Mouse (Mus musculus): ENCODE data around the gene Rab3ip.

Rab3ip gene

DNA sequence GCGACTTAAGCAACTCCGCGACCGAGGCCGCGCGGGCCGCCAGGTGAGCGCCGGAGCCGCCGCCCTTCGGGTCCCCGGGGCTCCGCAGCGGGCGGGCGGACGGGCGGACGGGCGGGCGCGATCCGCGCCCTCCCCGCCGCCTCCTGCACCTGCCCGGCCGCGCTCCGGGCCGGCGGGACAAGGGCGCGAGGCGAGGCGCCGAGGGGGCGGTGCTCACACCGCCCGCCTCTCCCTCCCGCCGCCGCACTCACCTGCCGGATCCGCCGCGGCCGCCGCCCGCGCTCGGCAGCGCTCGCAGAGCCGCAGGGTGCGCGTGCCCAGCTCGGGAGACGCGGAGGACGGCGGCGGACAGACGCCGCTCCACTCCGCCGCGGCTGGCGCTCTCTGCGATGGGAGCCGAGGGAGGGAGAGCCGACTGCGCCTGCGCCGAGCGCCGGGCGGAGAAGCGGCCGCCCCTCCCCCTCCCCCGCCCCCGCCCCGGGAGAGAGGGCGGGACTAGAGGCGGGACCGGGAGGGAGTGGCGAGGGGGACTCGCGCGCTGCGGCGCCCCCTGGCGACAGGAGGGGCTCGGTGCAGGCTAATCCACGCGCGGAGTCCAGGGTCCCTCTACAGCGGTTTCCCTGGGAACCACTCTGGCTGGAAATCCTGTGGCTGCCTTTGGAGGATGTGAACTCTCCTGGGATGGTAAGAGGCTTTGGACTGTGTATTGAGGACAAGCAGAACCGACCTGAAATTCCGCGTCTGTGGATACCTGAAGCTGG lies at the start of gene Rab3ip:
TSS of gene Rab3ip (minus strand) at position 761 of the 761 bp plus-strand sequence.
- DNase-seq (ENCODE audit: low read depth, low spot score) = peak; percentile 52

DNA sequence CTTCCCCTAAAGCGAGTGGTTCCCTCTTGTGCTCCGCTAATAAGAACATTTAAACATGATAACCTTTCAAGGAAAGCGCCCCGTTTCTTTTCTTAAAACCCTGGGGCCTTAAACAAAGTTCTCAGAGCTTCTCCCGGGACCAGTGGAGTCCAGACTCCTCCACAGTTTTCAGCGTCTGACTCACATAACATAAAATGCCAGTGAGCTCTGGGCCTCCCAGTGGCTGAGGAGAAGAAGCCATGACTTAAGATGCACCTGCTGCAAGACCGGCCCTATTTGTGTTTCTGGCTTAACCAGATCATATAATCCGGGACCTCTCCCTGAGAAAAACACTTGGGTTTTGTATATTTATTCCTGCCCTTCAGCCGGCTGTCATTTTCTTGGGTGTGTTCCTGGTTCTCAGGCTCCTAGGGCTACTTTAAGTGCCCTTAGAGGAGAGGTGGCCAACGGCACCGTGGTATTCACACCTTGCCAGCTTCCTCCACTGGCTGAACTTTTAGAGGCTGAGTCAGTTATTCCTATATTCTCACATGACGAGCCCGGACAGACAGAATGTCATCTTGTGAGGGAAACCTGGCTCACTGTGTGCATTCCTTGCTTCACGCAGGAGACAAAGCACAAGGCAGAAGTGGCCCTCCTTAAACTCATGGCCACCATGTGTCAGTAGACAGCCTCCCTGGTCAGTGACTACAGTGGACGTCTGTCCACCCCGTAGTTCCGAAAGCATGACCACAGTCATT lies 48.3 kb upstream of the Rab3ip start:
- DNase-seq (ENCODE audit: low read depth, low spot score) = no peak

DNA sequence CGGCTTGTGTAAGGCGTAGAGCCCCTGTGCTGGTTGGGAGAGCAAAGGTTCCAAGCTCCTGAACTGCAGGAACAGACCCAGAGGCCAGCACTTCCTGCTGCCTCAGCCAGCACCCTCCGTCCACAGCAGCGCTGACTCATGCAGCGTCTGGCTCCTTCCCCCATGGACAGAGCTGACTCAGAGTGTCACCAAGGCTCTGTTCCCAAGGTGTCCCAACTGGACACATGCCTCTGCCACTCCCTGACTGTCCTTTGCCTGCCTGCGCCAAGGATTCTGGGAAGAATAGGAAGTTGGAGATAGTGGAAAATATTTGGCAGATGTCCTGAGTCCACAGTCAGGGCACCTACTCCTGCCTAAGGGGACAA lies 45.6 kb upstream of the Rab3ip start:
- no peak for DNase-seq (ENCODE audit: low read depth, low spot score)

DNA sequence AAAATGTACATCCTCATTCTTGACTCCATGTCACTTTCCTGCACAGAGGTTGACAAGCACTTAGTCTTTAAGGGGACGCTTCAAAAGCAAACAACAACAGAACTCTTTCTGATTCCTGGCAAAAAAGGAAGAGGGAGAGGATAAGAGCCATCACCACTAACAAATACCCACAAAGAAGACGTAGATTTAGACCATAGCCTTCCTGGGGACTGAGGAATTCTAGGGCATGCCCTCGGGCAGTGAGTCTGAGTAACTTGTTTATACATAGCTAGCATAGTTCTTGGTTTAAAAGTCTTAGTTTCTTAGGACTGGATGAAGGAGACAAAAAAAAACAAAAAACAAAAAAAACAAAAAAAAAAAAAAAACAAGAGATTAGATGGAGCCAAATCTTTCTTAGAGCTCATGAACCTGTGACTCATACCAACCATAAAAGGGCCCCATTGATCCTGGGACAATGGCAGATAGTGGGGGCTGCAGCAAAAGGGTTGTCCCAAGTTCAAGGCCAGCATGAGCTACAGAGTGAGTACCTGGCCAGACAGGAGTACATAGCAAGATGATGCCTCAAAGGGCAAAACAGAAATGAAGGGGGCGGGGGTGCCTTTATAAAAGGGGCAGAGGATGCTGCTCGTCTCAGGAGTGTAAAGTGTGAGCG lies 45.1 kb upstream of the Rab3ip start:
- DNase-seq (ENCODE audit: low read depth, low spot score) = no peak

DNA sequence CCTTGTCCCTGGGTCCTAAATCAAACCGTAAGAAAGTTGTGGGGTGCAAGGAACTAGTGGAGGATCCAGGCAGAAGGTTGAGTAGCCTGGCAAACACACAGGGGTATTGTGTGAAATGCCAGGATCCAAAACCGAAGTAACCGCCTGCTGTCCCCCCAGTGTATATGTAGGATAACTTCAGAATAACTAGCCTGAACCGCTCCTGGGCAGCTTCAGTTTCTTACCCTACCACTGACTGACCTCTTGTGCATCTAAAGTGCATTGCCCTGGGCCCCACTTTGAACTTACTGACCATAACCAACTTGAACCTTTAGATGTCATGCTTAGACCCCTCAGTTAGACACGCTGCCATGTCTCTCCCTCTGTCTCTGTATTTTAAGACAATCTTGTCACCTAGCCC lies 44.6 kb upstream of the Rab3ip start:
- DNase-seq (ENCODE audit: low read depth, low spot score) = no peak

DNA sequence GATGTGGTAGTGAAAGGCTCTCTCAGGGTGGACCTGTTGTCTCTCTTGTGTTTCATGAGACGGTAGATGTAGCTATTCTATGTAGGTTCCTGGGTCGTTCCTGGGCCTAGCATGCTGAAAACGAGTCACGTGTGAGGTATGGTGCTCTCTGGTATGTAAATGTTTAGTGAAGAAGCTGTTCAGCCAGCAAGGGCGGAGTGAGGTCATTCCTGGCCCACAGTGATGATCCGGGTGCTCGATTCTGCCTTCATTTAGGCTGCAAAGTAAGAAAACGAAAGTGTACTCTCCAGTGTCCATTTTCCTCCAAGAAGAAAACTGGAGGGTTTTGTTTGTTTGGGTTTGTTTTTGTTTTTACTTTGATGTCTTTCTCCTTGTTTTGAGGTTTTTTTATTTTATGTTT lies 43.4 kb upstream of the Rab3ip start:
- DNase-seq (ENCODE audit: low read depth, low spot score) = no peak

DNA sequence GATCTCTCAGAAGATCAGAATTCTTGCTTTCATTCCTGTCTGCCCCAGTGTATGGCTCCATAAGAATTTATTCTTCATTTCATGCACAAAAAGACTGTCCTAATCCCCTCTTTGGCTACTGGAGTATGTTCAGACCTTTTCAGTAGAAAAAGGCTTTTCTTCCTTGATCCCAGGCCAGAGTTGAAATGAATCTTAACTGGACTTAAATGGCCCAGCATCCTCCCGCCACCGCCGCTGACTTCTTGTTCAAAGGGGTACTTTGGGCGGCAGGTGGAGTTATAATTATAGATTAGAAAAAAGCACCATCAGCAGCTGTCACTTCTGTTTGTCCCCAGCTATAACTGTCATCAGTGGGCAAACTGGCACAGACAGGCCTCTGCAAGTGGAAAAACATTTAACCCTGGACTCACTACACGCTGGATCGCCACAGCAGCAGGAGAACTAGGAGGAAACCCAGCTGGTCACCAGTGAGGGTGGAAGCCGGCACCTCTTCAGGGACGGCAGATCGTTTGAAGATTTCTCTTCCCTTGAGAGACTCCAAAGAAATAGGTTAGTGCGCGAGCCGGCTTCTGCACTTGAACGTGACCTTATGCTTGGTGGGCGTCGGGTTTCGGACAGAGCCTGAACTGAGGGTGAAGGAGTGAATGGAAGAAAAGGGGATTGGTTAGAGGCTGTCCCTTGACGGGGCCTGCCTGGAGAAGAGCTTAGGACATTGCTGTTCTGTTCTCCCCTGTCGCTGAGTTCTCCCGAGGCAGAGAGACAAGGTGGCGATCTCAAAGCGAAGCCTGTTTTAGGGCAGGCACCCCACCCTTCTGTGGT lies 35.9 kb upstream of the Rab3ip start, which contains the start of gene Best3:
TSS of gene Best3 (plus strand) at position 51 of the 819 bp plus-strand sequence.
- DNase-seq (ENCODE audit: low read depth, low spot score) = no peak

DNA sequence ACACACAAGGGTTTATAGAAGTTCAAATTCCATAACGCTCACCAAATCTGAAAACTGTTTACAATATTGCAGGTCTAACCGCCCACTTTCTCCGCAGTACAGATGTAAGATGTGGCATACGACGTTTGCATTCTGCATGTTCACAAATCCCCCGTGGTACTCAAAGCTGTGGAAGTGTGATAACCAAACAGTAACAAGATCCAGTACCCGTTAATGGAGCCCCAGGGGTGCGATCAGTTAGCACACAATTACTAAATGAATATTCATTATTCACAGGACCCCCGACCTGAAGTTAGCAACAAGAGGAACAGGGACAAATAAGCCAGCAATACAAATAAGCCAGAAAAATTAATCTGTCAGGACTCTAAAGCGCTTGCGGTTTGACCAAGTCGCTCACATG lies 34.3 kb upstream of the Rab3ip start:
- no peak for DNase-seq (ENCODE audit: low read depth, low spot score)

DNA sequence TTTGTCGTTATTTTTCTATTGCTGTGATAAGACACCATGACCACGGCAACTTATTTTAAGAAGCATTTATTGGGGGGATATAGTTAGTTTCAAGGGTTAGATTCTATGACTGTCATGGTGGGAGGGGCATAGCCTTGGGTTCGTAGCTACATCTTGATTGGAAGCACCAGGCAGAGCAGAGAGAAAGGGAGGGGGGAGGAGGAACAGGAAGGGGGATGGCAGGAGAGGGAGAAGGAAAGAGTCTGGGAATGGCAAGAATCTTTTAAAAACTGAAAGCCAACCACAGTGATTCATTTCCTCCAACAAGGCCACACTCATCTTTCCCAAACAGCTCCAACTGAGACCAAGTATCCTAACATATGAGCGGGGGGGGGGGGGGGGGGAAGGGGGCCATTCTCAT lies 32.0 kb upstream of the Rab3ip start:
- DNase-seq (ENCODE audit: low read depth, low spot score) = no peak

DNA sequence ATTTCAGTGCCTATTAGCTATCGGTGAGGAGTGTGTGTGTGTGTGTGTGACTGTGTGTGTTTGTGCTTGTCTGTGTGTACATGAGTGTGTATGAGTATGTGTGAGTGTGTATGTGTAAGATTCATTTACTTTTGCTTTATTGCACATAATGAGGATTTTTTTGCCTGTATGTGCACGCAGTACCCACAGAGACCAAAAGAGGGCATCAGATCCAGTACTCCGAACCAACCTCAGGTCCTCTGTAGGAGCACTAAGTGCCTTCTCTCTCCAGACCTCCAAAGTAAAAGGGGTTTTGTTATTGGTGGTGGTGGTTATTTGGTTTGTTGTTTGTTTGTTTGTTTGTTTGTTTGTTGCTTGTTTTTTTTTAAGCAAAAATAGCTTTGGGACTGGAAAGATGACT lies 30.3 kb upstream of the Rab3ip start:
- no peak for DNase-seq (ENCODE audit: low read depth, low spot score)

DNA sequence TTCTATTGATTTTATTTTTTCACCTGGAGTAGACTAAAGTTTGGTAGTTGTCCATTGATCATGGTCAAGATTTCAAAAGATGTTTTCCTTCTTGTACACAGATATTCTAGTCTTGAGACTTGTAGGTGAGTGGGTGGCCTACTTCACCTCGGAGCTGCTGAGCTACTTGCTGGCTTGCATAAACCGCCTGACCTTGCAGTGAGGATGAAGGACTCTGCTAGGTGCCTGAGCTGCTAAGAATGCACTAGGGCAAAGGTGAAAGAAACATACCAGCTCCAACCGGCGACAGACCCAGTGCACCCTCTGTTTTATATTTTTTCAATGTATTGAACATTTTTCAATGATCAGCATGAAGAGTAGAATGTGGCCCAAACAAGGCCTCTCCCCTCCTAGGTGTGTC lies 29.7 kb upstream of the Rab3ip start:
- DNase-seq (ENCODE audit: low read depth, low spot score) = no peak

DNA sequence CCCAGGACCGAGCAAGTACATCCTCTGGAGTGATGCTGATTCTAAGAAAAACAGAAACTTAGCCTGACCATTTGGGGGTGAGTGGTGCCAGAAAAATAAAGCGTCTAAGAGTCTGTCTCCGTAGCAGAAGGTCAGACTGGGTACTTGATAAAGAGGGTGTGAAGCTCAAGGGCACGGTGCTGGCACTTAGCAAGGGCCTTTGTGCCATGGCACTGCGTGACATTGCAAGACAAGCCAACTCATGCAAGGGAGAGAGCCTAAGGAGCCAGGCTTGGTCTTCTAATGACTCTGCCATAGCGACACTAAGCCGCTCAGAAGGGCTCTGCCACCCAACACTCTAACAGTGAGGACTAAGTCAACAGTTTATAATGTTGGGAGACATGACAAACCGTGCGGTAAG lies 28.3 kb upstream of the Rab3ip start:
- DNase-seq (ENCODE audit: low read depth, low spot score) = no peak

DNA sequence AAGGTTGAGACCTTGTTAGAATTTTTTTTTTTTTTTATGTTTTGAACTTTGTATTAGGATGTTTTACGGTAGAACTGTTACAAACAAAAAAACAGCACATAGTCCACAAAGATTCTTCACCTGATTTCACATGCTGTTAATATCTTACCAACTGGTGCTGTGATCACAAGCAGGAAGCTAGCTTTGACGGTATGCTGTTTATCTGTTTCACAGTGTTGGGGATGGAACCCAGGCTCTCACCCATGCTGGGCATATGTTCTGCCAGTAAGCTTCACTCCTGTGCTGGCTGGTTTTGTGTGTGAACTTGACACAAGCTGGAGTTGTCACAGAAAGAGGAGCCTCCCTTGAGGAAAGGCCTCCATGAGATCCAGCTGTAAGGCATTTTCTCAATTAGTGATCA lies 27.3 kb upstream of the Rab3ip start:
- DNase-seq (ENCODE audit: low read depth, low spot score) = no peak

DNA sequence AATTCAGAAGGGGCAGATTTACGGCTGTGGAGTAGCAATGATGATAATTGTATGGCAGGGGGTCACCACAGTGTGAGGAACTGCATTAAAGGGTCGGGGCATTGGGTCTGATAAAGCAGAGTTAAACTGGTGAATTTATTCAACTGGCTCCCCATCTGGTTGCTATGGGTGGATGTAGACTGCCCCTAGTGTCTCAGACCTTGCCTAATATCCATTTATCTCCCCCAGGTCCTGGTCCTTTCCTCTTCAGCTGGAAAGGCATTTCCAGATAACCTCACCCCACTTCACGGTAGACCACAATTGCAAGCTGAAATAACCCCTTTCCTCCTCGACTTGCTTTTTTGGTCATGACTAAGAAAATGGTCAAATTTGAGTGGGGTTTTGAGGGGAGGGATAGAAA lies 26.9 kb upstream of the Rab3ip start:
- no peak for DNase-seq (ENCODE audit: low read depth, low spot score)

DNA sequence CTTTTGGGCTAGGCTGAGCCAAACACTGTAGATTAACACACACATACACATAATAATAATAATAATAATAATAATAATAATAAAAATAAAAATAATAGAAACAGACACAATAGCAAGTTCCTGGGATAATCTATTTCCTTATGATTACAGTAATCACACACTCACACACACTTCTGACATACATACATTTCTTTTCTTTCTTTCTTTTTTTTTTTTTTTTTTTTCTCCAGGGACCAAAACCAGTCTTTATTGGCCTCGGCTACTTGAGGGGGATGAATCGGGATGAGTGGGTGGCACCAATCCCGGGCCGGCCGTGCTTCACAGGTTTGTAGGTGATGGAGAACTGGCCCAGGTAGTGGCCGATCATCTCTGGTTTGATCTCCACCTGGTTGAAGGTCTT lies 21.9 kb upstream of the Rab3ip start, which contains the start of gene Gm10271:
TSS of gene Gm10271 (minus strand) at position 101 of the 400 bp plus-strand sequence.
- no peak for DNase-seq (ENCODE audit: low read depth, low spot score)

DNA sequence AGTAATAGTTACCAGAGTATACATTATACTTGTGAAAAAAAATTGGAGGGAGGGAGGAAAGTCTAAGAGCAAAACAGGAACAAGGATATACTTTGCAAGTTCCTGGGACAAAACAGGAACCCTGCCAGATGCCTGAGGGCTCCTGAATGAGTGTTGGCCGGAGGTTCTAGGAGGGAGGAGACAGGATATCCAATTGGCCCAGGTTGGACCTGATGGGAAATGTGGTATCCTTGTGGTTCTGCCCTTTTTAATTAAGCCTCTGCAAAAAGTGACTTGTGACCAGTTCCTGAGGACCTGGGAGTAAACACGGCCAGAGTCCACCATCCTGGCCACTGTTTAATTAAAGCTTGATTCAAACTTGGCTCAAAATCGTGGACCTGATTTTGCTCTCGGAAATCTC lies 18.2 kb upstream of the Rab3ip start:
- DNase-seq (ENCODE audit: low read depth, low spot score) = no peak

DNA sequence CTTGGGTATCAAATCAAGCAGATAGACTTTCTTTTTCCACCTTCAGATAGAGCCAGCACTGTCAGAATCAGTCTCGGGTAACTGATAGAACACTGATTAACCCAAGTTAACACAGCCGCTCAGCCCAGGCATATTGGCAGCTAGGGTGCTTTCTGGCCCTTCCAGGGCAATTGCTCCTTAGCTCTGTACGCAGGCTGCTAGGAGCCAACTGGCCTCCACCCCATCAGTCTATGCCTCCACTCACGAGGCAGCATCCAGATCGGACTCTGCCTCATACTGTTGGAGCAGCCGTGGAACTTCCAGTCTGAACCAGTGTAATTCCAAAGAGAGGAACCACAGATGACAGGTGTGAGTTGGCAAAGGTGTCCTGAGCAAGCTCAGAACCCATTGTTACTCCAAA lies 15.5 kb upstream of the Rab3ip start:
- no peak for DNase-seq (ENCODE audit: low read depth, low spot score)

DNA sequence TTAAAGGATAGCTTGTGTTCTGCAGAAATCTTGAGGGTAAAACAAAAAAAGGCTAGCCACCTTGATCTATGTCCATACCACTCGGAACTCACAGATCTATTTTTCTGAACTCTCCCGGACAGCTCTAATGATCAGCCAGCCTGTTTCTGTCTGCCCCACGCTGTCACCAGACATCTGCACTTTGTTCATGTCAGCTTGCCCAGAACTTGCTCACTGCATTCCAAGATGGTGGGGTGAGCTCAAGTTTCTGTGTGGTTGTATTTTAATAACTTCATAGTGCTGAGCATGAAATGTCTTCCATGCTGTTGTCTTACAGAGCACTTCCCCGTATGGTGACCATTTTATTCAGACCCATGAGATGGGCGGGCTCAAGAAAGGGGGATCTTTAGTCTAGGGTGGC lies 14.7 kb upstream of the Rab3ip start:
- no peak for DNase-seq (ENCODE audit: low read depth, low spot score)

DNA sequence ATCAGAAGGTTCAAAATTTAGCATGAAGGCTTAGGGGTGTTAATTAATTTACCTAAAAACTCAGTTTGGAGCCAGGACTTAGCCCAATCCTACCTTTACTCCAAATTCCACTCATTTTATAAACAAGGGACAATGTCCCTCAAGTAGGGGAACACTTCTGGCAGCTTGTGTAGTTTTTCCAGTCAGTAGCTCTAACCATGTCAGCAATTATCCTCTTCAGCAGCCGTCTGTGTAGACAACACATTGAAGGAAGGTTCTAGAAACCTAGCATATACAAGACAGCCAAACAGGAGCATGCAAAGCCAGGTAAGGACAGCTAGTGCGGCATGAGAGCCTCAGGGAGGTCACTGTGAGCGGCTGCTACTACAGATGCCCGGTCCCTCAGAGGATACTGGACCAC lies 14.0 kb upstream of the Rab3ip start:
- no peak for DNase-seq (ENCODE audit: low read depth, low spot score)

DNA sequence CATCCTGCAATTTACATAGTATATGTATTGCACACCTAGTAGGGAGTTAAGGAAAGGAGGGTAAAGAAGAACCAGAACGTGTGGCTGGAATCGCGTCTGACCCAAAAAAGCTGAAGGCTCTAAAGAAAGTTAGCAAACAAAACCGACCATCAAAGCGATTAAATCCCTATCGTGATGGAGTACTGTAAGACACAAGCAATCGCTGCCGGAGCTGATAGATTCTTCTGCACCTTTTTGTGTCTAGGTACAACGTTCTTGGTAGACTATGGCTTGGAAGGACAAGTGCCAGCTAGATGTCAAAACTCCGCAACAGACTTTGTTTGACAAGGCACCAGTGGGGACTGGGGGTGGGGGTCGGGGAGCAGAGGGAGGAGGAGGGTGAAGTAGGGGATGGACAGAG lies 13.5 kb upstream of the Rab3ip start:
- DNase-seq (ENCODE audit: low read depth, low spot score) = no peak

DNA sequence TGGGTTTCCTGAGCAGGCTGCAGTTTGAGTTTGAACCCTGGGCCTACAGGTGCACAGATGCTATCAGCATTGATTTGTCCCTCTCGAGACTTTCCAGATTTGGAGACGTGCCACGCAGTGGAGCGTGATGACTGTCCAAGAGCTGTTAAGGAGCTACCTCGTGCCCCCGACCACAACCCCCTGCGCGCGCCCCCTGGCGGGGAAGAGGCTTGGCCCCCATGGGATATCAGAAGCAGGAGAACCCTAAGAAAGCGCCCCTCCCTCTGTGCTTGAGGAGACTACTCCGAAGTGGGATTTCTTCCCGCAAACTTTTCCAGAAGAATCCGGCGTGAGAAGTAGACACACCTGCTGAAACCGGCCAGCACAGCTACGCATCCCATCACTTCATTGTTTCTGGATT lies 12.2 kb upstream of the Rab3ip start:
- no peak for DNase-seq (ENCODE audit: low read depth, low spot score)

DNA sequence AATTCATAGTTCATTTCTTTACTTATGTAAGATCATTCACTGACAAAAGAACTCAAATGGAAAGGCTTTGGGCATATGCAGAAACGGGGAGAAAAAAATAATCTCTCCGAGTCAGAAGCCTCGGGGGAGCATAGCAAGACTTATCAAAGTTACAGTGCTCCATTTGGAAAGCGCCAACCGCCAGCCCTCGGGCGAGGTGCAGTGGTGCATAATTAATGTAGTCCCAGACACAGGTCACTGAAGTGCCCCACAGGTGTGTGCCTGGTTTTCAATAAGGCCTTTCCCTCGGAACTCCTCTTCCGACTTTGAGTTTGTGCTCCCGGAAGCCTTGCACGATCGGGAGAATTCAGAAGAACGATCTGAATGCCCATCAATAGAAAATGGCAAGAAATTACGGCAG lies 11.6 kb upstream of the Rab3ip start:
- DNase-seq (ENCODE audit: low read depth, low spot score) = no peak
